Mouse (Mus musculus) heart, embryonic 16.5 days (tissue): Measurements from ENCODE around the gene Rit1. TPM values are rescaled to one million over a fixed set of nuclear protein-coding genes. Genes with fewer than 3 reads are reported as not detected.
"Not testable (repeated sequence)": the region's sequence is repeated elsewhere in the genome, so short reads cannot be mapped to it uniquely, and the experiment has no call there.

Experiments
- ATAC-seq: fragments of 200-750 bp; cut with Nextera tagmentation; replicated peaks from 2 replicates; pipeline ENCODE4 v1.8.0; 2017; ENCODE audit warnings: moderate number of reproducible peaks; ENCODE audit not compliant: insufficient read depth, low FRiP score; ENCODE audit errors: extremely low read depth
- H3K27ac ChIP-seq: fragments of 300-500 bp; sonication (generic); 2 replicates; pipeline ENCODE4 v1.5.1; 2014; ENCODE audit warnings: mild to moderate bottlenecking, low read length, control low read depth, moderate library complexity
- H3K27me3 ChIP-seq: fragments of 300-500 bp; sonication (generic); 2 replicates; pipeline ENCODE4 v1.6.1; 2014; ENCODE audit warnings: low read length, mixed read lengths; ENCODE audit not compliant: control insufficient read depth, insufficient read depth
- H3K36me3 ChIP-seq: fragments of 300-500 bp; sonication (generic); 2 replicates; pipeline ENCODE4 v1.6.1; 2014; ENCODE audit not compliant: control insufficient read depth, insufficient read depth
- H3K4me1 ChIP-seq: fragments of 300-500 bp; sonication (generic); 2 replicates; pipeline ENCODE4 v1.6.1; 2014; ENCODE audit warnings: low read length, mixed read lengths; ENCODE audit not compliant: control insufficient read depth, insufficient read depth
- H3K4me2 ChIP-seq: fragments of 300-500 bp; sonication (generic); 2 replicates; pipeline ENCODE4 v1.6.1; 2014; ENCODE audit warnings: low read depth, mild to moderate bottlenecking, control low read depth, low read length
- H3K4me3 ChIP-seq: fragments of 300-500 bp; sonication (generic); 2 replicates; pipeline ENCODE4 v1.5.1; 2014; ENCODE audit warnings: mild to moderate bottlenecking, control low read depth, low read length
- H3K9ac ChIP-seq: fragments of 300-500 bp; sonication (generic); 2 replicates; pipeline ENCODE4 v1.6.1; 2014; ENCODE audit warnings: low read length, control low read depth
- H3K9me3 ChIP-seq: fragments of 300-500 bp; sonication (generic); replicated peaks from 2 replicates; pipeline ENCODE4 v1.6.1; 2016; ENCODE audit warnings: low read length; ENCODE audit not compliant: control insufficient read depth
- WGBS: fragments of 180-500 bp; shearing (Covaris S2); extraction: QIAGEN DNeasy Blood & Tissue Kit; methylation state at CpG from one replicate; pipeline ENCODE4 v1.1.7; 2014; 5-methylcytosine and 5-hydroxymethylcytosine counted together
- polyA plus RNA-seq: library from polyadenylated mRNA; unstranded; fragments of >200 nt; fragmentation: Nextera tagmentation; extraction: Ambion mirVana; gene quantifications from 2 replicates; pipeline ENCODE4 v1.2.1, GENCODE M21; 2015

Rit1 gene
- polyA plus RNA-seq, 1 experiment from 2014 or later, result 59.4 TPM

- Histone ChIP-seq H3K27me3 (no peaks in the 10 kb centered on the region), H3K4me2 (no peak overlapping the region), H3K4me3 (no peak overlapping the region), H3K27ac (no peak overlapping the region), H3K9me3 (no peaks in the 10 kb centered on the region), H3K36me3 (no peaks in the 10 kb centered on the region), H3K9ac (no peak overlapping the region), H3K4me1 (peaks cover 13% of the 10 kb centered on the region)
- WGBS, result 57% methylated on average over 4 of the region's 4 CpGs
- no peak for ATAC-seq
These were observed 37.6 kb downstream of the Rit1 start for GRCm38 (mm10) chr3:88754283-88754682.

GRCm38 (mm10) chr3:88755541-88755940 is 38.9 kb downstream of the Rit1 start:
- H3K36me3 ChIP-seq, result no peaks in the 10 kb centered on the region
- no peak overlapping the region for H3K4me2 ChIP-seq
- no peak for ATAC-seq
- H3K4me1 ChIP-seq, result peaks cover 13% of the 10 kb centered on the region
- H3K9me3 ChIP-seq, result no peaks in the 10 kb centered on the region
- no peaks in the 10 kb centered on the region for H3K27me3 ChIP-seq
- no peak overlapping the region for H3K27ac ChIP-seq
- no peak overlapping the region for H3K4me3 ChIP-seq
- no peak overlapping the region for H3K9ac ChIP-seq
- WGBS, result 55% methylated on average over 3 of the region's 3 CpGs

- Histone ChIP-seq H3K4me1 (peaks cover 13% of the 10 kb centered on the region), H3K36me3 (no peaks in the 10 kb centered on the region), H3K4me2 (no peak overlapping the region), H3K27me3 (no peaks in the 10 kb centered on the region), H3K9ac (no peak overlapping the region), H3K4me3 (no peak overlapping the region), H3K9me3 (no peaks in the 10 kb centered on the region), H3K27ac (no peak overlapping the region)
- WGBS, result 48% methylated on average over 4 of the region's 4 CpGs
- no peak for ATAC-seq
These were observed 39.6 kb downstream of the Rit1 start for GRCm38 (mm10) chr3:88756276-88756675.

GRCm38 (mm10) chr3:88758045-88758500 is 41.4 kb downstream of the Rit1 start:
- Histone ChIP-seq H3K27me3 (no peaks in the 10 kb centered on the region), H3K27ac (peak overlapping the region; percentile 89), H3K4me1 (peaks cover 15% of the 10 kb centered on the region), H3K4me3 (no peak overlapping the region), H3K4me2 (peak overlapping the region; percentile 44), H3K9ac (peak overlapping the region; percentile 59), H3K36me3 (no peaks in the 10 kb centered on the region), H3K9me3 (no peaks in the 10 kb centered on the region)
- ATAC-seq, result peak; percentile 84
- WGBS, result 7% methylated on average over 5 of the region's 5 CpGs

GRCm38 (mm10) chr3:88761619-88762018 is 45.0 kb downstream of the Rit1 start:
- Histone ChIP-seq H3K27ac (no peak overlapping the region), H3K27me3 (no peaks in the 10 kb centered on the region), H3K9ac (no peak overlapping the region), H3K36me3 (no peaks in the 10 kb centered on the region), H3K4me2 (no peak overlapping the region), H3K4me3 (no peak overlapping the region), H3K4me1 (peaks cover 15% of the 10 kb centered on the region), H3K9me3 (no peaks in the 10 kb centered on the region)
- no peak for ATAC-seq
- 90% methylated on average over 19 of the region's 19 CpGs for WGBS

- Histone ChIP-seq H3K27me3 (no peaks in the 10 kb centered on the region), H3K9ac (peak overlapping the region; percentile 33; the same call in 1 of the 2 replicates), H3K36me3 (no peaks in the 10 kb centered on the region), H3K27ac (no peak overlapping the region), H3K9me3 (no peaks in the 10 kb centered on the region), H3K4me2 (no peak overlapping the region), H3K4me3 (no peak overlapping the region), H3K4me1 (peaks cover 15% of the 10 kb centered on the region)
- no peak; the same call in 1 of the 2 replicates for ATAC-seq
- WGBS, result 30% methylated on average over 6 of the region's 6 CpGs
These were observed 45.8 kb downstream of the Rit1 start for GRCm38 (mm10) chr3:88762401-88762831.

GRCm38 (mm10) chr3:88771189-88771940 is 54.7 kb downstream of the Rit1 start:
- Histone ChIP-seq H3K4me3 (peak overlapping the region; percentile 35), H3K9ac (peak overlapping the region; percentile 41), H3K27ac (peak overlapping the region; percentile 72), H3K4me2 (peak overlapping the region; percentile 55)
- not testable (repeated sequence) for H3K36me3 ChIP-seq, H3K4me1 ChIP-seq, H3K27me3 ChIP-seq, H3K9me3 ChIP-seq
- ATAC-seq, result peak; percentile 76
- 1% methylated on average over 20 of the region's 28 CpGs for WGBS

- Histone ChIP-seq H3K4me3 (peak overlapping the region; percentile 35), H3K27ac (peak overlapping the region; percentile 72), H3K4me2 (peak overlapping the region; percentile 55)
- ATAC-seq, H3K9ac ChIP-seq, H3K36me3 ChIP-seq, H3K27me3 ChIP-seq, H3K9me3 ChIP-seq, H3K4me1 ChIP-seq: not testable (repeated sequence)
- WGBS, result 9% methylated on average over 3 of the region's 6 CpGs
These were observed 55.3 kb downstream of the Rit1 start for GRCm38 (mm10) chr3:88771941-88772280.

- H3K27ac ChIP-seq, H3K4me3 ChIP-seq, H3K36me3 ChIP-seq, H3K9me3 ChIP-seq, H3K4me1 ChIP-seq, H3K27me3 ChIP-seq, H3K9ac ChIP-seq: not testable (repeated sequence)
- peak; percentile 49 for ATAC-seq
- WGBS, result 1% methylated on average over 18 of the region's 19 CpGs
- H3K4me2 ChIP-seq, result peak overlapping the region; percentile 41; the same call in 1 of the 2 replicates
These were observed 55.8 kb downstream of the Rit1 start for GRCm38 (mm10) chr3:88772399-88772798.
